Mouse (Mus musculus): ENCODE measurements around the gene Fasn. TPM values are rescaled to one million over a fixed set of nuclear protein-coding genes. Genes with fewer than 3 reads are reported as not detected.
A peak's percentile ranks its signal among the peaks of the same experiment; 100 is the strongest.
"Not testable (repeated sequence)": the region's sequence is repeated elsewhere in the genome, so short reads cannot be mapped to it uniquely, and the experiment has no call there.

The Fasn gene
- total RNA-seq, 2 experiments from 2014 or later: 59.3 to 63.9 TPM

DNA sequence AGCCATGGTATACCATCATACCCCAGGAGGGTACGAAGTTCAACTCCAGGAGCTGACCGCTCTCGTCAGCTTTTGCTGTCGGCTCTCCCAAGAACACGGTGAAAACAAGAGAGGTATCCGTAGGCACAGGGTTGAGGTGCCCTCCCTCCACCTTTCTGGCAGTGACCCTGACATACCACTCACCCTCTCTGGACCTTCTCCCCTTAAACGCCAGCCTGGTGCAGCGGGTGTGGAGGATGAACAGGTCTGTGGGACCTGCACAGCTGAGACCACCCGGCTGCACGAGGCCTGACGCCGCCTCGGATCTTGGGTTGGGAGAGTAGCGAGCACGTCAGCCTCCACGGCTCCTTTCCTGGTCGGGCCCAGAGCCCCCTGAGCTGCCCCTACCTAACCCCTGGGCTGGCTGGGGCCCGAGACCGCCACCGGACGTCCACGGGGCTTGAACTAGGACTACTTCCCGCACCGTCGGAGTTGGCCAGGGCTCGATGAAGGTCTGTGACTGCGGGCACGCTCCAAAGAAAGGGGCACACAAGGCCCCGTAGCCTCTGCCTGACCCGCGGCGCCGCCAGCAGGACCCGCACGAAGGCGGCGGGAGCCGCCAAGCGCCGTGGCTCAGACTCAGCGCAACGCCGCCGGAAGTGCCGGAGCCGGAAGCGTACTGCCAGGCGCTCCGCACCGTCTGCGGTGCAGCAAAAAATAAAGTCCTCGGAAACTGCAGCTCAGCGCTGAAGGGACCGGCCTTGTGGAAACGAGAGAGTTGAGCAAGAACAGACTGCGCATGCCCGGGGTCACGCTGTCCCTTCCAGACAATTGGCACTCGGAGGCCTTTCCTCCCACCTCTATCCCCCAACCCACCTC, 28.4 kb downstream of the Fasn start, which contains the start of gene Dus1l:
TSS of gene Dus1l (minus strand) at position 648 of the 858 bp plus-strand sequence.
- DNase-seq: peak; percentile 99

DNA sequence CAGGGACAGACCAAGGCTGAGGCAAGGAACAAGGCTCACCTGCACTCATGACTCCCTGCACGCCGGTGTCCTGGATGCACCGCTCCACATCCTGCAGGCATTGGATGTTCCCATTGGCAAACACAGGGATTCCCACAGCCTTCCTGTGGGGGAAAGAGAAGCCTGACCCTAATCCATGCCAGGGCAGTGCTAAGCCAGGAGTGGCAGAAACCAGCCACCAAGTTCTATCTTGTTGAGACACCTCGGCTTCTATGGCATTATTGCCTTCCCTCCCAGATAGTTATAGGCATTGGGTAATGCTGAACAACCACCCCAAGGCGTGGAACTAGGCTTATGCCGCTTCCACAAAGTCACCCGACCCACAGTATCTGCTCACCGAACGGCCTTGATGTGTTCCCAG, 31.7 kb downstream of the Fasn start:
- DNase-seq: no peak

DNA sequence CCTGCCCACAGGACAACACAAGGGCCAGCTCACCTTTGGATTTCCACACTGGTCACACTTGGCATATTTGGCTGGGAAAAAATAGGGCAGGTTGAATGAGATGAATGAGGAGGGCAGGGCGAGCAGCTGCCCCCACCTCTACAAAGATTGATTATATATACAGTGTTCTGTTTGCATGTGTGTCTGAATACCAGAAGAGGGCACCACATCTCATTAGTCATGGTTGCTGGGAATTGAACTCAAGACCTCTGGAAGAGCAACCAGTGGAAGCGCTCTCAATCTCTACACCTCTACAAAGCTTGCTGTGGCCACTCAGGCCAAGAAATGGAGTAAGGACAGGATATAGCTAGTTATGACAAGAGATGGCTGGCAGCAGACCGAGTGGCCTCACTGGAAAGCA, 34.5 kb downstream of the Fasn start:
- DNase-seq: no peak

DNA sequence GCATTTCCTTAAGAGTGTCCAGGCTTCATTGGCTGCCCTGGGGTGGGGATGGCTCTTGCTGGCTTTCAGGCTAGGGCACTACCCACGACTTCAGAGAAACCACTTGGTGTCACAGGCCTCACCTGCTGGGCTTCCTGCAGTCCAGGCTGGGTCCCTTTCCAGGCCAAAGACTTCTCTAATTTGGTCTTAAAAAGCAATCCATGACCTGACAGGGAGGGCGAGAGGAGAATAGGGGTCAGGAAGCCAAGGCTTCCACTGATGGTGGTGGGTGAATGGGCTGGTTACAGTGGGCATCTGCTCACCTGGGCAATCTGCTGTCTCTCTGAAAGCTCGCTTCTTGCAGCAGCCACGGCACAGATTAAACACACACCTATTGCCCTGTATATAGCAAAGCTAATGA, 35.0 kb downstream of the Fasn start:
- no peak for DNase-seq

DNA sequence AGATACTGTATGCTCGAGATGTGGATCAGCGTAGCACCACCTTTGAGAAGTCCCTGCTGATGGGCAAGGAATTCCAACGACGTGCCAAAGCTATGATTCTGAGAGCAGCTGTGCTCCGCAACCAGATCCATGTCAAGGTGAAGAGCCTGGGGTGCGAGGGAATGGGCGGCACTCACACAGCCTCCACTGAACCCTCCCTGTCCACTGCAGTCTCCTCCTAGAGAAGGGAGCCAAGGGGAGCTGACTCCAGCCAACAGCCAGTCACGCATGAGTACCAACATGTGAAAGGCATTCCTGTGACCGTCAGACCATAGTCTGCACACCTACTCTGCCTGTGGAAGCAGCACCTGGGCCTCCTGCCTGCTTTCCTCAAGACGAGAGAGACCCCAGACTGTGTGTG, 35.9 kb downstream of the Fasn start:
- not testable (repeated sequence) for DNase-seq

DNA sequence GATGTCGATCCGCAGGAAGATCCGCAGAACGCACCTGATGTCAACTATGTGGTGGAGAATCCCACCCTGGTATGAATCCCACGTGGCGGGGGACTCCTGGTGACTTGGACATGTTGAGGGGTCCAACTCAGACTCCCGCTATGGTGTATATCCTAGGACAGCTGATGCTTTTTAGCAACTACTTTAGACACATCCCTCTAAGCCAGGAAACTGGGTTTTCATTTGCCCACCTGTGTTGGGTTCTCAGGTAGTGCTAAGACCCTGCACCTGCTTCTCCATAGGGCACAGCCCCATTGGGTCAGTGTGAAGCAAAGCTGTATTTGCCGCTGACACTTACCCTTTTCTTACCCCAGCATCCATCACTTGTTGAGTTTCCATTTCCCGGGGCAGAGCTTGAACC, 39.2 kb downstream of the Fasn start:
- no peak for DNase-seq

DNA sequence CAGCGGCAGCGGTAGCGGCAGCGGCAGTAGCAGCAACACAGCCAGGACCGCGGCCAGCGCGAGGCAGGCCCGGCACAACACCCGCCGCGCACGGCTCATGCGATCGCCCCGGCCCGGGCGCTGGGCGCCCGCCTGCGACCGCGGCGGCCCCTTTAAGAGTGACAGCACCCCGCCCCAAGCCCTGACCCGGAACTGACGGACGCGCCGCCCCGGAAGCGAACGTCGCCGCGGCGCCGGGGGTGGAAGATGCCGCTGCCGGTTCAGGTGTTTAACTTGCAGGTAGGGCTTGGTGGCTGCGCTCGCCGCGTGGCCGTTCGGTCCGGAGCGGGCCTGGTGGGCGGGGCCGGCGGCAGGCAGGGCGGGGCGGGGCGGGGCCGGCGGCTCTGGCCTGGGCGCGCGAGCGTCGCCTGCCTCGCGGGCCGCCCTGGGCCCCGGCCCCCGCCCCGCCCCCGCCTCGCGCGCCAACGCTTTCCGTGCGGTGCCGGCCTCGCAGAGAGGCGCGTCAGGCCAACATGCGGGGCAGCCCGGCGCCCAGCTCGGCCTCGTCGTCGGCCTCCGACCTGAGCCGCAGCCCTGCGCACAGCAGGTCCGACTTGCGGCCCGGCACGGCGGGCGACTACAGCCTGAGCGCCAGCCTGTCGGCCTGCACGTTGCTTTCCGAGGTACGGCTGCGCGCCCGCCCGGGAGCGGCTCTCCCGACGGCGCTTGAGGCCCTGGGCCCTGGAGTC, 40.1 kb downstream of the Fasn start, which contains the start of the genes Rfng and Gps1:
TSS of gene Rfng (minus strand) at position 144 of the 728 bp plus-strand sequence.
TSS of gene Gps1 (plus strand) at position 209 of the 728 bp plus-strand sequence.
- DNase-seq: peak; percentile 85

DNA sequence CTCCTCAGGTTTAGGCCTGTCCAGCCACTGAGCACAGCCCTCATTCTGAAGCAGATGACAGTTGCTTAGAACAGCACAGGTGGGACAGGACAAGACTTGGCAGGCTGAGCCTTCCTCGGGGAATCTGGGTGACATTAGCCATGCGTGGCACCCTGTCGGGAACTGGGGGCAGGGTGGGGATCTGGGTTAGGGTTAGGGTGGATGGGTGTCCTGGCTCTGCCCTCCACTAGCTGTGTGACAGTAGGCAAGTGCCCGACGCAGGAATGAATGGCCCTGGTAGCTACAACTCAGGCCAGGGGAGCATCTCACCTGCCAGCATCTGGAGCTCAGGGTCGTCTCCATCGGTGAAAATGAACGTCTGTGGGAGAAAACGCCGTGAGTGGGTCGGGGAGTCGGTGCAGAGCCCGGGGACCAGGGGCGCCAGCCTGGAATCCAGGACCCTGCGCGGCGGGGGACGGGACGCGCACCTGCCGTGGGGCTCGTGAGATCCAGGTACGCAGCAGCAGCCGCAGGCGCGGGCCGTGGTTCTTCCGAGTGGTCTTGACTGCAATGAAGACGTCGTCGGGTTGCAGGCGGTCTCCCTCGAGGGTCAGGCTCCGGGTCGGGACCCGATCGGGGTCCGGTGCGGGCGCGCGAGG, 40.8 kb downstream of the Fasn start:
- DNase-seq: peak; percentile 28

DNA sequence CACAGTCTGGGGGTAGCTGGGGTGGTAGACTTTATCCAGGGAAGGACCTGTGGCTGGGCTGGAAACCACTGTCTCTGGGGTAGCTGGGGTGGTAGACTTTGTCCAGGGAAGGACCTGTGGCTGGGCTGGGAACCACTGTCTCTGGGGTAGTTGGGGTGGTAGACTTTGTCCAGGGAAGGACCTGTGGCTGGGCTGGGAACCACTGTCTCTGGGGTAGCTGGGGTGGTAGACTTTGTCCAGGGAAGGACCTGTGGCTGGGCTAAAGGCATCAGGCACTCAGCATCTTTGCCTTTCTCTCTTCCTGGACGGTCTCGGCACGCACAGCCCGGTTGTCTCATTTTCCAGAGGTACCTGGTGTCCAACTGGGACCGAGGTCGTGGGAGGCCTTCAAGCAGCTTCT, 43.0 kb downstream of the Fasn start:
- not testable (repeated sequence) for DNase-seq

DNA sequence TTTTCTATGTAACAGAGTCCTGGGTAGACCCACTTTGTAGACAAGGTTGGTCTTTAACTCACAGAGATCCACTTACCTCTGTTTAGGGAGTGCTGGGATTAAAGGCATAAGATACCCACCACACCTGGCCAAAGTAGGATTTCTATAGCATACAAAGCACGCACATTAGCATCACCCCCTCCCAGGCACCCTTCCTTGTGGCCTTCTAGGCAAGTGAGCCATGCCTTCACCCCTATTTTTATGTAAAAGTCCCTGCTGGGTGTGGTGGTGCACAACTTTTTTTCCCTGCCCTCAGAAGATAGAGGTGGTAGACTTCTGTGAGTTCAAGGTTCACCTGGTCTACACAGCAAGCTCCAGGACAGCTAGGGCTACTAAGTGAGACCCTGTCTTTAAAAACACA, 44.5 kb downstream of the Fasn start:
- no peak for DNase-seq

DNA sequence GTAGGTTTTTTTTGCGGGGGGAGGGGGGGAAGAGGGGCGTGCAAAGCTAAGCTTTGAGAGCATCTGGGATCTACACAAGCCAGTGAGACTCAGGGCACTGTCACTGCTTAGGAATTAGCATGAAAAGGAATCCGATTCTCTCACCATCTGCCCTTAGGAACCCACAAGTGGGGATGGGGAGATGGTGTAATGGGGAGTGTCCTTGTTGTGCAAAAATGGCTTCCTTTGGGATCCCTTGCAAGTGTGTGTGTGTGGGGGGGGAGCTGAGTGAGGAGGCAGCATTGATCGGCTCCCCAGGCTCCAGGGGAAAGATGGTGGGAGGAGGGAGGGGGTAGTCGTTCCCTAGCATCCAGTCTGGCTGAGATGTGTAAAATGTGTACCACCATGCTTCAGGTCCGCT, 47.2 kb downstream of the Fasn start:
- peak; percentile 4 for DNase-seq

DNA sequence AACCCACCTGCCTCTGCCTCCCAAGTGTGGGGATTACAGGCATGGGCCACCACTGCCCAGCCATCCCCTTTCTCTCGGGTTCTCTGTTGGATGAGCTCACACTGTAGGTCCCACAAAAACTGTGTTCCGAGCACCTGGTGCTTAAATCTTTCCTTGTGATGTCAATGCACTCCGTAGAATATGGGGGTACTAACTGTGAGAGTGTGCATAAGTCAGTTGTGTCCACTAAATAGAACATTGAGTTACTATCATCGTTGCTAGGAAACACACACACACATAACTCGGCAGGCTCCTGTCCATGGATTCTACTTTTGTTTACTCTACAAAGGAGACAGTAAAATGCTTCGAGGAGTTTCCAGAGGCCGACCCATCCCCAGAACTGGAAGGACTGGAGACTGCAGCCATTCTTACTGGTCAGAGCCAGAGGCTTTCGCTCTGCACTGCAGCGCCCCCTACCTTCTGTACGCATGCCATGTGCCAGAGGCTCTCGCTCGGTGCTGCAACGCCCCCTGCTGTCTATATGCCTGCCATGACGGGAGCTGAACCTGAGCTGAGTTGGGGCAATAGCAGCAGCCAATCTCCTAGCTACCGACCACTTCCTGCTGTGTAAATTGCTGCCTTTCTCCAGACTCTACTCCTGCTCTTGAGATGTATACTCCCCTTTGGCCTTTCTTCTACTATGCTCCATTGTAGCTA, 48.4 kb downstream of the Fasn start:
- DNase-seq: peak; percentile 99

DNA sequence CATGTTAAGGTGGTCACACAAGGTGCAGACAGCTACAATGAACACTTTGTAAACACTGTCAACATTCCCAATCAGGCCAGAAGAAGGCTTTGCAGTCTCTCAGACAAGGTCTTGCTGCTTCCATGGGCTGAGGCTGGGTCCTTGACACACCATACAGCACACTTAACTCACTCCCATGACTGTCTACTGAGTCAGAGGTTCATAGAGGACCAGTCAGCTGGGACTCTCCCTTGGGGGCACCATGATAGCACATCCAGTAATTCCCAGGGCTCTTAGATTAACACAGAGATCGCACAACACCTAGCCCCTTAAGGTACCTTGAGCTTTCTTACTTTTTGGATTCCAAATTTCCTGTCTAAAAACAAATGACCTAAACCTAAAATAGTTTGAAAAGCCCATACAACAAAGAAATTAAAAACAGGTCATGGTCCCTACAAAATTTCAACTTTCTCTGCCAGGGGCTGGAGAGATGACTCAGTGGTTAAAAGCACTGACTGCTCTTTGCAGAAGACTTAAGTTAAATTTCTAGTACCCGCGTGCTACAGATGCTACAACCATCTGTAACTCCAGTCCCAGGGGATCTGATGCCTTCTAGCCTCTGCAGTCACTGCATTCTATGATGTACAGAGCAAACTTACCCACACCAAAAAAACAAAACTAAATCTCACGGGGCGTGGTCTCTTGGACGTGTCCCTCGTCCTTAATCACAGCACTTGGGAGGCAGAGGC, 50.7 kb downstream of the Fasn start:
- DNase-seq: no peak

DNA sequence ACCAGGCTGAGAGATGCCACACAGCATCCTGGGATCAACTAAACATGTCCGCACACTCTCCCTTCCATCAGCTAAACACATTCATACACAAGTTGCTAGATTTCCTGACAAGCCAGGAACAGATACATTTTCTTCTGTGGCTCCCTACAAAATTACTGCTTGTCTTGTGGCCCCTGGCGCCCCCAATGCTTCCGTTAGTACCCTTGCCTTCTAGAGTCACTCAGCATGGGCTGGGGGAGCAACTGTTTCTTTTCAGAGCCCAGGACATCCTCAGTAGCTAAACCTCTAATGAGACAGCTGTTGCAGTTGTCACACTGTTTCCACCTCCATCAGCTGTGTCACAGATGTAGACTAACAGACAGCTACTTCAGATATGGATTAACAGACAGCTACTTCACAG, 51.6 kb downstream of the Fasn start:
- no peak for DNase-seq

DNA sequence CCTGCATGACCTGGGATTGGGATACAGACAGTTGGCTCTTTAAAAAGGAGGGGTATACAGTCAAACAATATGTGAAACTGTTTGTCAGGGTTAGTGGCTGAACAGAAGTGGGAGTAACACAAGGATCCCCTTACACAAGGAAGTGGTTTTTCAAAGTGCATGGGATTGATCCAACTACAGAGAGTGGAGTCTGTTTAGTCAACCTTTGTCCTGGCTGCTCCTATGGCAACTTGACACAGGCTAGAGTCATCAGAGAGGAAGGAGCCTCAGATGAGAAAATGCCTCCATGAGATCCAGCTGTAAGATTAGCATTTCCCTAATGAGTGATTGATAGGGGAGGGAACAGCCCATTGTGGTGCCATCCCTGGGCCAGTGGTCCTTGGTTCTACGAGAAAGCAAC, 56.1 kb downstream of the Fasn start:
- DNase-seq: no peak

DNA sequence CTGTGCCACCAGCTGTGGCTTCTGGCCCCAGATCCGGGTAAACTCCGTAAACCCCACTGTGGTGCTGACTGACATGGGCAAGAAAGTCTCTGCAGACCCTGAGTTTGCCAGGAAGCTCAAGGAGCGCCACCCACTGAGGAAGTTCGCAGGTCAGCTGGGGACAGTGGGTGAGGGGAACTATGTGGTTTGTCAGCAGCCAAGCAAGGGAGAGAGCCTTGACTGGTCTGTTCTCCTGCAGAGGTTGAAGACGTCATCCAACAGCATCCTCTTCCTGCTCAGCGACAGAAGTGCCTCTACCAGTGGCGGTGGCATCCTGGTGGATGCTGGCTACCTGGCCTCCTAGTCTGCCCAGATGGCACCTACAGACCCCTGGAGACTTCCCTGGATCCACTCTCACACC, 57.3 kb downstream of the Fasn start:
- DNase-seq: not testable (repeated sequence)

DNA sequence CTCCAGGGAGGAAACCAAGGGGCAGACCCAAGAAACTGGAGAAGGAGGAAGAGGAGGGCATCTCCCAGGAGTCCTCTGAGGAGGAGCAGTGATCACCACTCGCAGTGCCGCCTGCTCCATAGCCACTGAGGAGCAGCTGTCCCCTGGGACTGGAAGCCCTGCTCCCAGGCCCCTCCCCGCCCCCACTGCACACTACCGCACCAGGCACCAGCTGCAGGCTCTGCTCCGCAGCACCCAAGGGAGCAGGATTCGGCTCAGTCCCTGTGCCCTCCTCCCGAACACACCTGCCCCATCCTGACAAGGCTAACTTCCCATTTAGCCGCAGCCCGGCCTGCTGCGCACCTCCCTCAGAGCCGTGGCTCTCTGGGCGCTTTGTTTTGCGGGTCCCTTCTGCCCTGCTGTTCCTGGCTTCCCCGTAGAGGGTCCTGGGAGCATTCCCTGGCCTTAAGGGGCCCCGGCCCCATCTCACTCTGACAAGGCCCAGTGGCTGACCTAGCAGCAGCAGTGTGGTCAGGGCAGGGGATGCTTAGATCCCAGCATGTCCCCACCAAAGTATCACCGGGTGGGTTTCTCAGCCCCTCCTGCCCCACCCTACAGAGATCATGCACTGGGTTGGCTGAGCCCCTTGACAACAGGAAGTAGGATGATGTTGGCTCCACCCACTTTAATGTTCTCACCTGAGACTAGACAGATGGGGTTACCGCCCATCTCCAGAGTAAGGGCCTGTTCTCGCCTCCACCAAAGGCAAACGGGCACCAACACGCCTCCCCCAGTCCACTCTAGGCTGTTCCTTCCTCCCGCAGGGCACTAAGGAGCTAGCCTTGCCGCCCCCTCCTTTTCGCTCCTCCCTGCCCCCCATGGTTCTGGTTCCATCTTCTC, 61.0 kb downstream of the Fasn start:
- not testable (repeated sequence) for DNase-seq

DNA sequence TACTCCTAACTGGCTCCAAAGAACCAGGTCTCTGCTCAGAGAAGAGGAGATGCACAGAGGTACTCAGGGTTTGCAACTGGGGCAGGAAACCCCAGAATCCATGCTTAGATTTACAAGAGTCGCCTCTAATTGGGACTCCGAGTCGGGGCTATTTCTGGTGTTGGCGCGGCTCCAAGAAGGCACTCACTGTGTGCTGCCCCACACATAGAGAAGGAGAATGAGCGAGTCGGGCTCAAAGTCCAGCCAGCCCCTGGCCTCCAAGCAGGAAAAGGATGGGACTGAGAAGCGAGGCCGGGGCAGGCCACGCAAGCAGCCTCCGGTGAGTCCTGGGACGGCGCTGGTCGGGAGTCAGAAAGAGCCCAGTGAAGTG, 61.7 kb downstream of the Fasn start, which contains the start of gene Hmga1b:
TSS of gene Hmga1b (plus strand) at position 123 of the 370 bp plus-strand sequence.
- not testable (repeated sequence) for DNase-seq

DNA sequence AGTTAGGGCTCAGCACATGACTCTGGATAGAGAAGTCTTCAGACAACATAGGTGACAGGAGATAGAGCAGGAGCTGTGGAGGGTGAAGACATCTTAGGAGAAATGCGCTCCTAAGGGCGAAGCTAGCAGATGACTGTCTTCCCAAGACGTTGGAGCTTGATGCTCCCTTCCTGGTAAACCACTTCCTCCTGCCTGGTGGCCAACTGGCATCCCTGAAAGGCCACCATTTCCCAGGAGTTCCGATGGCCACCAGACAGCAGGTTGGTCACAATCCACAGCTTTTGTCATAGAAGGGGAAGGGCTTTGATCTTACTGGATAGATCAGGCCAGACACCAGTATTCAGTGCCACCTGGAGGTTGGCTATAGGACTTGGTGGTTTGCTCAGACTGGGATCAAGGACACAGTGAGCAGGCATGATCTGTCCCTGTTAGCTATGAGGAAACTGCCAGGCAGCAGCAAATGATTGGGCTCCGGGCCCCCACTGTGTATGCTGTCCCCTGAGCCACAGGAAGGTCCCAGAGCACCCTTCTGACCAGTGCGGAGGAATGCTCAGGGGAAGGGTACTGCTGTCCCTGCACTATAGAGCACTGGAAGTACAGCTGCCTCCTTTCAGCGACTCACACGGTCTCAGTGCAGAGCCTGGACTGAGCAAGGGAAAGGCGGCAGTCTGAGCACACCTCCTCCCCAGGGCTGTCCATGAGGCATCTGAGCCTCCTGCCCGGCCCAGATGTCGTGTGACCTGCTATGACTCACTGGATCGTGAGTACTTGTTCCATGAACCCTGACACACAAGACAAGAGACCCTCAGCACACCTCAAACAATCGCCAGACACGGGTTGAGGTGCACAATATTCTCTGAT, 62.3 kb downstream of the Fasn start:
- no peak for DNase-seq

DNA sequence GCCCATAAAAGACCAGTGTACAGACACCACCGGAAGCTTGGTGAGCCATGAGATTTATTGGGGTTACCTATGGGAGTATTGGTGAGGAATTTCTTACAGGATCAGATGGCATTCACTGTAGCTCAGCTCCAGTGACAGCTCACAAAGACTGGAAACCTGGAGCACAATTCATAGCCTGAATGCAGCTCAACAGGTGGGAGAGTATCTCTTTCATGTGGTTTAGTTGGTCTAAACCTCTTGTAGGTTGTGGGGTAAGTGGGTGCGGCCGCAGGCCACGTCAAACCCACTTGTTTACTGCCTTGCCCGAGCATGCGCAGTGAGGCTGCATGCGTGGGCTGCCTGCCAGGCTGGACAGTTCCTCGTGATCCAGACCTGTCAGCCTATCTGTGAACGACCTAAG, 64.1 kb downstream of the Fasn start:
- no peak for DNase-seq
